Mouse (Mus musculus) urinary bladder, adult 2 months (tissue): ENCODE results near the gene Mtx1. TPM values are rescaled to one million over a fixed set of nuclear protein-coding genes. Genes with fewer than 3 reads are reported as not detected.

Source experiments
- polyA plus RNA-seq: library from polyadenylated mRNA; depleted of rRNA; stranded (reverse); fragments of >200 nt; gene quantifications from 2 replicates; pipeline ENCODE4 v1.2.3, GENCODE M21; 2012; rRNA removed

Mtx1 gene
- polyA plus RNA-seq, 1 experiment = 131 TPM

Other genes starting within 250 kb of the Mtx1 start
- 45.9 and 51.5 TPM in 2 replicates for gene Rusc1, start 133.8 kb downstream of the Mtx1 start, polyA plus RNA-seq
- gene Gm43738, start 126.0 kb downstream of the Mtx1 start, polyA plus RNA-seq = not detected in 2 replicates
- gene Fdps, start 125.1 kb downstream of the Mtx1 start, polyA plus RNA-seq = 83.1 and 101 TPM in 2 replicates
- gene Pklr, start 90.9 kb downstream of the Mtx1 start, polyA plus RNA-seq = not detected in 2 replicates
- gene Hcn3, start 66.9 kb downstream of the Mtx1 start, polyA plus RNA-seq = 0.44 and 0.49 TPM in 2 replicates
- gene Clk2, start 62.3 kb downstream of the Mtx1 start, polyA plus RNA-seq = 73.9 and 89.8 TPM in 2 replicates
- gene Scamp3, start 49.6 kb downstream of the Mtx1 start, polyA plus RNA-seq = 69.8 and 72.3 TPM in 2 replicates
- 32.9 and 42.3 TPM in 2 replicates for gene Fam189b, start 43.9 kb downstream of the Mtx1 start, polyA plus RNA-seq
- gene Gba, start 24.2 kb downstream of the Mtx1 start, polyA plus RNA-seq = 58.7 and 60.8 TPM in 2 replicates
- 59.3 and 69.8 TPM in 2 replicates for gene Thbs3, start 11.9 kb downstream of the Mtx1 start, polyA plus RNA-seq
- 0.94 and 1.2 TPM in 2 replicates for gene Muc1, start 2.0 kb upstream of the Mtx1 start, polyA plus RNA-seq
- 67.7 and 77.1 TPM in 2 replicates for gene Krtcap2, start 18.9 kb upstream of the Mtx1 start, polyA plus RNA-seq
- gene Trim46, start 19.2 kb upstream of the Mtx1 start, polyA plus RNA-seq = 4.1 and 6.0 TPM in 2 replicates
- gene Dpm3, start 32.3 kb upstream of the Mtx1 start, polyA plus RNA-seq = 200 and 251 TPM in 2 replicates
- gene Slc50a1, start 43.5 kb upstream of the Mtx1 start, polyA plus RNA-seq = 128 and 156 TPM in 2 replicates
- gene Efna1, start 54.1 kb upstream of the Mtx1 start, polyA plus RNA-seq = 41.8 and 43.5 TPM in 2 replicates
- gene Efna3, start 95.9 kb upstream of the Mtx1 start, polyA plus RNA-seq = 0.36 and 0.55 TPM in 2 replicates
- 3.4 and 3.7 TPM in 2 replicates for gene Efna4, start 110.9 kb upstream of the Mtx1 start, polyA plus RNA-seq
- gene Adam15, start 122.9 kb upstream of the Mtx1 start, polyA plus RNA-seq = 96.1 and 101 TPM in 2 replicates
- gene Dcst2, start 134.9 kb upstream of the Mtx1 start, polyA plus RNA-seq = 0.24 and 0.41 TPM in 2 replicates
- 0.07 and 0.33 TPM in 2 replicates for gene Dcst1, start 138.2 kb upstream of the Mtx1 start, polyA plus RNA-seq
- gene Zbtb7b, start 167.7 kb upstream of the Mtx1 start, polyA plus RNA-seq = 36.4 and 39.5 TPM in 2 replicates
- 1.2 and 1.5 TPM in 2 replicates for gene Lenep, start 175.7 kb upstream of the Mtx1 start, polyA plus RNA-seq
- gene Flad1, start 184.8 kb upstream of the Mtx1 start, polyA plus RNA-seq = 30.8 and 34.6 TPM in 2 replicates
- gene Cks1b, start 191.3 kb upstream of the Mtx1 start, polyA plus RNA-seq = 21.7 and 29.6 TPM in 2 replicates
- 85.7 and 87.7 TPM in 2 replicates for gene Shc1, start 191.4 kb upstream of the Mtx1 start, polyA plus RNA-seq
- gene Pygo2, start 203.1 kb upstream of the Mtx1 start, polyA plus RNA-seq = 34.0 and 38.0 TPM in 2 replicates
- gene Pbxip1, start 209.6 kb upstream of the Mtx1 start, polyA plus RNA-seq = 167 and 208 TPM in 2 replicates
- gene Pmvk, start 227.5 kb upstream of the Mtx1 start, polyA plus RNA-seq = 21.5 and 23.3 TPM in 2 replicates